Mouse (Mus musculus) embryo, embryonic 10 days (tissue): ENCODE measurements at regions not wholly inside any gene's neighbourhood (a gene's known extent, or its start where the extent isn't known, plus 50 kb on each side); places are given as distances from the start of the nearest gene placed in this dataset.
"Not testable (repeated sequence)": the region's sequence is repeated elsewhere in the genome, so short reads cannot be mapped to it uniquely, and the experiment has no call there.

Experiments
- DNase-seq: peaks from one replicate; pipeline ENCODE4 v3.0.0-alpha.2; 2015; ENCODE audit warnings: low spot score

DNA sequence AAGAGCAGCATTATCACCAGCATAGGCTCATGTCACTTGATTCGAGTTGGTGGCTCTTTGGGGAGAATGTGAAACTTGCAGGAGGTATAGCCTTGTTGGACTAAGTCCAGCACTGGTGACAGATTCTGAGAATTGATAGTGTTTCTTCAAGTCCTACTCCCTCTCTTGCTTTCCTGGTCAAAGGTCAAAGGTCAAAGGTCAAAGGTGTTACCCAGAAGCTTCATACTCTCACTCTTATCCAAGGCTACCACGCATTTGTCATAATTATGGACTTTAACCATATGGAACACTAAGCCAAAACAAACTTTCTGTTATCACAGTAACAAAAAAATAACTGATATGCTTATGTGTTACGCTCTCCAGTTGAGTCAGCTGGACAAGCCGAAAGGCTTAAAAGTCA, 56.8 kb downstream of the Gm5152 start:
- peak; percentile 11 for DNase-seq

DNA sequence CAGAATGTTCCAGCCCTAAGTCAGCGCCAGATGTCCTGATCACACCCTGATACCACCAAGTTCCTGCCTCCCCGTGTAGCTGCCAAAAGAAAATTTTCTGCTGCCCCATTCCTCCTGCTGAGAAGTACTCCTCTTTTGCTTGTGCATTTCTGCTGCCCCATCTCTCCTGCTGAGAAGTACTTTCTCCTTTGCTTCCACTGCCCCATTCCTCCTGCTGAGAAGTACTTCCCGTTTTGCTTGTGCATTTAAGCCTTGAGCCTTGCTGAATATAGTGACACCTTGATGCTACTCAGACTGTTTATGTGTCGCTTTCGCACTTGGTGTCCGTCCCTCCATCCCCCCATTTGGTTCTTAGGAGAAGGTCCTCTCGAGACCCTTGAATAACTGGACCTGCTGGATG, 84.1 kb downstream of the Gm5152 start:
- not testable (repeated sequence) for DNase-seq

DNA sequence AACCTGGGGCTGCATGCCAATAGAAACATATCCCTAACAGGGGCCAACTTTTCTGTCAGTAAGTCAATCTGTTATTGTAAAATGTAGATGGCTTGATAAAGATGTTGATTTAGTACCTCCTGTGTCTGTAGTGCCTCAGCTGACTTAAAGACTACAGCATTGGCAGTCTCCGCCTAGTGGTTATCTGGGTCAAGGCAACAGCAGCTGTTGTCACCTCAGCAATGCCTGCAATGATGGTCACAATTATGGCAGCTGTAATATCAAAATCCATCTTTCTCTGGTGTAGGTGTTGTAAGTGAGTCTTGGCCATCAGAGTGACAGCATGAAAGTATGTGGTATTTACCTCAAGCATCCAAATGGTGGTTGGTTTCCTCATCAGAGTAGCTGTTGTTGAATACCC, 97.0 kb downstream of the Gm5152 start:
- DNase-seq: no peak

DNA sequence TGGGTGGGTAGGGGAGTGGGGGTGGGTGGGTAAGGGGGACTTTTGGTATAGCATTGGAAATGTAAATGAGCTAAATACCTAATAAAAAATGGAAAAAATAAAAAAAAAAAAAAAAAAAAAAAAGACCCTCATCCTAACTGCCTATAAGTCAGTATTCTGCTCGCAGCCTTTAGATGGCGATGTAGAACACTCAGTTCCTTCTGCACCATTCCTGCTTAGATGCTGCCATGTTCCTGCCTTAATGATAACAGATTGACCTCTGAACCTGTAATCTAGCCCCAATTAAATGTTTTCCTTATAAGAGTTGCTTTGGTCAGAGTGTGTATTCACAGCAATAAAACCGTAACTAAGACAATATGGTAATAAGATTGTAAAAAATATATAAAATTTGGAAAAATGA, 105.1 kb downstream of the Gm5152 start:
- DNase-seq: peak; percentile 6
